In the genomic region with DNA sequence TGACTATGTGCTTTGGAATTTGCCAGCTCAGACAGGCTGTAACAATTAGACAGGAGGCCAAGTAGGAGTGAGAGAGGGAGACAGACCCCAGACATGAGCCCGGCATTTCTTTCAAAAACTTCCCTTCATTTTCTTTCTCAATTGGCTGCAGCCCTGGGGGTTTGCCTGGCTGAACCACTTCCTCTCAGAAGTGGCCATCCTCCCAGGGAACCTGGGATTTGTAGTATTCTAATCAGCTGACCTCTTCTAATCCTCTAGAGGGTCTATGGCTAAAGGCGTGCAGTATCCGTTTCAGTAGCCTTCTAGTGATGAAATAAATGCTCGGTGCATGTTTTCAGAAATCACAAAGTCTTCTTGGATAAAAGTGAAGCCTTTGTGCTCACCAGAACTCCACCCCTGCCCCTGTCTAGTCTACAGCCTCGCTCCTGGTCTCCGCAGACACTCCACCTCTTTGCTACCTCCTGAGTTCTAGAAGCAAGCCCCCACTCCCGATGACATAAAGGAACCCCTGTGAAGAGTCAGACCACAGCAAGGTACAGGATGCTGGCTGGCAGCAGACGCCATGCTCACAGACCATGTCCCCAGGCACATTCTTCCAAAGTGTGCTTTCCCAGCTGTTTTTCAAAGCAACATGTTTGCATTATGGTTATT, we compare ENCODE assay signal across 25 mouse cellular contexts. TPM values are rescaled to one million over a fixed set of nuclear protein-coding genes. Genes with fewer than 3 reads are reported as not detected.
A peak's percentile ranks its signal among the peaks of the same experiment; 100 is the strongest.
DNase-seq lines count a peak whose midpoint lies in the region; ATAC-seq and TF ChIP-seq lines count a peak whose summit lies in the region.
"Had no signal": no experiment of that assay in that cellular context is flagged by ENCODE, and none has a peak within 500 bp of the region (broad histone marks: within the 10 kb centered on the region; RNA-seq: fewer than 3 reads in every experiment).

No protein-coding gene starts in this region.

- H3K9ac ChIP-seq in hindbrain, postnatal 0 days (replicated peaks; ENCODE audit: low read length), result no peak overlapping the region
- no peak overlapping the region for H3K9ac ChIP-seq in limb, embryonic 14.5 days (ENCODE audit: low read depth, low read length, severe bottlenecking)
- H3K9ac ChIP-seq: limb, embryonic 15.5 days; liver, postnatal 0 days; midbrain, embryonic 12.5 days had no signal

- 36% methylated on average over 8 of the region's 8 CpGs for WGBS in hindbrain, embryonic 10.5 days
- WGBS in hindbrain, postnatal 0 days, result 45% methylated on average over 8 of the region's 8 CpGs
- 28% methylated on average over 8 of the region's 8 CpGs for WGBS in limb, embryonic 14.5 days

- no peak for TF ChIP-seq POLR2A in limb, embryonic 14.5 days (IDR thresholded peaks at IDR 0.05; ENCODE audit: borderline replicate concordance, extremely low read depth, insufficient read depth, insufficient read length)

- no peak for TF ChIP-seq CTCF in hindbrain, postnatal 0 days (IDR thresholded peaks at IDR 0.05; ENCODE audit: low read depth)

- no peak overlapping the region for H3K4me3 ChIP-seq in hindbrain, embryonic 10.5 days
- H3K4me3 ChIP-seq in hindbrain, postnatal 0 days (ENCODE audit: low read length), result no peak overlapping the region
- no peak overlapping the region for H3K4me3 ChIP-seq in limb, embryonic 14.5 days (replicated peaks; ENCODE audit: low read length)
- H3K4me3 ChIP-seq: forebrain, embryonic 10.5 days; limb, embryonic 15.5 days; midbrain, embryonic 12.5 days; myocyte had no signal

- no peak overlapping the region for H3K27ac ChIP-seq in hindbrain, embryonic 10.5 days
- no peak overlapping the region for H3K27ac ChIP-seq in hindbrain, postnatal 0 days
- H3K27ac ChIP-seq in limb, embryonic 14.5 days (replicated peaks; ENCODE audit: low read depth, low read length), result peak overlapping the region; percentile 29; the same call in 1 of the 2 replicates
- H3K27ac ChIP-seq: forebrain, embryonic 10.5 days; limb, embryonic 15.5 days; macrophage; midbrain, embryonic 12.5 days had no signal

- no peak overlapping the region for H3K4me2 ChIP-seq in hindbrain, postnatal 0 days (ENCODE audit: low read depth, low read length)
- no peak overlapping the region for H3K4me2 ChIP-seq in limb, embryonic 14.5 days (replicated peaks; ENCODE audit: low read depth, low read length, severe bottlenecking)
- H3K4me2 ChIP-seq: limb, embryonic 15.5 days; midbrain, embryonic 12.5 days had no signal

- H3K36me3 ChIP-seq in hindbrain, embryonic 10.5 days, result no peaks in the 10 kb centered on the region
- no peaks in the 10 kb centered on the region for H3K36me3 ChIP-seq in hindbrain, postnatal 0 days (ENCODE audit: insufficient read depth, low read length)
- peaks cover 10% of the 10 kb centered on the region; the same call in 1 of the 2 replicates for H3K36me3 ChIP-seq in limb, embryonic 14.5 days (ENCODE audit: control insufficient read depth, insufficient read depth, low read length)
- H3K36me3 ChIP-seq: forebrain, embryonic 10.5 days; midbrain, embryonic 12.5 days had no signal

- DNase-seq in hindbrain, embryonic 10.5 days (ENCODE audit: low spot score), result peak; percentile 25
- DNase-seq in hindbrain, postnatal 0 days (ENCODE audit: low spot score), result no peak
- peak; percentile 54 for DNase-seq in embryo, embryonic 10.5 days (ENCODE audit: low spot score)
- DNase-seq in fibroblast of lung, adult 2 months (ENCODE audit: low read depth), result peak; percentile 51
- no peak for DNase-seq in limb, embryonic 14.5 days (ENCODE audit: low spot score)
- DNase-seq in spleen, postnatal 36 days (ENCODE audit: low spot score in 2 of 2), result no peak
- no peak for DNase-seq in kidney, postnatal 36 days
- DNase-seq: adrenal gland, adult 2 months; cerebellum, adult 2 months; heart, postnatal 36 days; kidney, postnatal 25 days; layer of hippocampus, postnatal 36 days; liver, postnatal 0 days; right cerebral cortex, postnatal 14 days; thymus, postnatal 25 days had no signal

- ATAC-seq in hindbrain, postnatal 0 days, result no peak
- ATAC-seq in limb, embryonic 14.5 days (ENCODE audit: low FRiP score, low read depth), result no peak
- ATAC-seq: intestine, postnatal 0 days; liver, postnatal 0 days had no signal

- peaks cover 7% of the 10 kb centered on the region for H3K27me3 ChIP-seq in hindbrain, embryonic 10.5 days (ENCODE audit: insufficient read depth, poor library complexity, severe bottlenecking)
- no peaks in the 10 kb centered on the region for H3K27me3 ChIP-seq in hindbrain, postnatal 0 days (ENCODE audit: insufficient read depth, low read length)
- H3K27me3 ChIP-seq in limb, embryonic 14.5 days (ENCODE audit: control insufficient read depth, insufficient read depth, low read length), result no peaks in the 10 kb centered on the region
- H3K27me3 ChIP-seq: limb, embryonic 15.5 days had no signal

- H3K9me3 ChIP-seq in hindbrain, embryonic 10.5 days, result no peaks in the 10 kb centered on the region
- H3K9me3 ChIP-seq in hindbrain, postnatal 0 days (ENCODE audit: low read length), result no peaks in the 10 kb centered on the region
- no peaks in the 10 kb centered on the region for H3K9me3 ChIP-seq in limb, embryonic 14.5 days (ENCODE audit: control insufficient read depth, low read length)
- H3K9me3 ChIP-seq: forebrain, embryonic 10.5 days; limb, embryonic 15.5 days; midbrain, embryonic 12.5 days had no signal

- 0 out of 2 replicates have a peak, but pooled peaks cover 8% of the 10 kb centered on the region for H3K4me1 ChIP-seq in hindbrain, embryonic 10.5 days (replicated peaks)
- H3K4me1 ChIP-seq in hindbrain, postnatal 0 days (ENCODE audit: insufficient read depth, low read length), result no peaks in the 10 kb centered on the region
- H3K4me1 ChIP-seq in limb, embryonic 14.5 days (ENCODE audit: control insufficient read depth, insufficient read depth, low read length), result peaks cover 9% of the 10 kb centered on the region; the same call in 1 of the 2 replicates

RNA-seq across cellular contexts. Expression of a gene that starts 45.3 kb away (rescaled TPM):
- not detected in 2 replicates for polyA plus RNA-seq in hindbrain, embryonic 10.5 days (2016; fragmentation: Nextera tagmentation; extraction: Ambion mirVana)
- total RNA-seq in hindbrain, postnatal 0 days (2014; rRNA removed), result not detected in 2 replicates
- not detected in 2 replicates for polyA plus RNA-seq in hindbrain, postnatal 0 days (2015; fragmentation: Nextera tagmentation; extraction: Ambion mirVana)
- not detected in 2 replicates for polyA plus RNA-seq in limb, embryonic 14.5 days (2012; rRNA removed)
- not detected in 2 replicates for polyA plus RNA-seq in limb, embryonic 14.5 days (2014; fragmentation: Nextera tagmentation; extraction: Ambion mirVana)
- total RNA-seq: adrenal gland, adult 2 months; common myeloid progenitor, adult 5-6 weeks; ES-E14; heart, postnatal 36 days; layer of hippocampus, postnatal 36 days had no signal
- polyA plus RNA-seq: adrenal gland, adult 2 months; C2C12; cerebellum, adult 2 months; forebrain, embryonic 10.5 days; gonadal fat pad, adult 2 months; intestine, postnatal 0 days; limb, embryonic 15.5 days; liver, postnatal 0 days; macrophage; midbrain, embryonic 12.5 days; myocyte had no signal

Comparison
In these comparisons a context has a peak if more than half of its experiments do, and no peak if none do; other contexts are left out.
1. DNase-seq: peak in hindbrain, embryonic 10.5 days (single experiment), embryo, embryonic 10.5 days (single experiment) and fibroblast of lung, adult 2 months (single experiment); none in hindbrain, postnatal 0 days (single experiment), limb, embryonic 14.5 days (single experiment), spleen, postnatal 36 days (0 of 2) and kidney, postnatal 36 days (0 of 2).